Mouse (Mus musculus) spleen, adult 2 months (tissue): Measurements from ENCODE around the gene Prcc.

ENCODE experiments used
- CTCF ChIP-seq: fragments of 200-500 bp; IDR thresholded peaks from 2 replicates; pipeline ENCODE4 v1.5.1; 2011; ENCODE audit warnings: mild to moderate bottlenecking, inconsistent platforms; ENCODE audit not compliant: insufficient read depth, insufficient read length, insufficient replicate concordance; ENCODE audit errors: extremely low read depth
- POLR2A ChIP-seq: fragments of 200-500 bp; IDR thresholded peaks from 2 replicates; pipeline ENCODE4 v1.6.1; 2011; ENCODE audit warnings: low read depth, low read length, inconsistent platforms

DNA sequence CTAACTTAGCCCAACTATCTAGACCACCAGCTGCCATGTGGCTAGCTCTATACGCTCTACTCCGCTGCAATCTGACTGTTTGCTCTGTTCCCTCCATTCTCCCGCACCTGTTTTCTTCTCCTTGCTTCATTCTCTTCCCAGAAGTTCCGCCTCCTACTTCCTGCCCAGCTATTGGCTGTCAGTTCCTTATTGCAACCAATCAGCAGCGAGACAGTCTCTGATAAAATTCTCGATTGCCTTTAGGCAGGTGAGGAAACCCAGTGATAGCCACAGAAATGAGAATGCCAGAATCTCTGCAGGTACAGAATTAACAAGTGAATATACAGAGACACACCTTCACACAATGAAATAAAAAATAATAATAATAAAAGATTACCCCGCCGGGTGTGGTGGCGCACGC lies 56.4 kb downstream of the Prcc start:
- TF ChIP-seq CTCF: no peak
- no peak for TF ChIP-seq POLR2A
